Mouse (Mus musculus) neutrophil, adult 59 days (primary cell): Measurements from ENCODE around the gene Mmp21. TPM values are rescaled to one million over a fixed set of nuclear protein-coding genes. Genes with fewer than 3 reads are reported as not detected.

ENCODE experiments used
- total RNA-seq, 2 experiments: library from RNA; stranded (reverse); gene quantifications; 1 replicate in 1 of 2; 2 replicates in 1 of 2; pipeline ENCODE4 v1.2.4; 2023

Gene Mmp21
- total RNA-seq: not detected

DNA sequence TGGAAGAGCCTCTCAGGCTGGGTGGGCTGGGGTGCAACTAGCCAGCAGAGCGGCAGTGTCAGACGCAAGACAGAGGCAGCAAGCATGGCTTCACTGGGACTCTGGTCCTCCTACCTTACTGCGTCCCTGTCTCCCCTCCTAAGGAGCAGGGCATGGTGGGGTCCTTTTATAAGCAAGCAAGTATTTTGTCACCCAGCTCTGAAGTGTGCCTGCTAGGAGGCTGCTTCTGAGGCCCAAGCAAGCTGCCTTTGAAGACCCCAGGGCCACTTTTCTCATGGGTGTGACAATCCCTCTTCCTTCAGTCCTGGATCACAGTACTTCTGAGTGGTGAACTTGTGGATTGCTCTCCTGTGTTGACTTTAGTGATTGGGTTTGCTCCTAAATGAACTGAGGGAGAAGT is at the start of gene Mmp21:
Mmp21 (minus strand) TSS at position 101 of the 400 bp plus-strand sequence.

DNA sequence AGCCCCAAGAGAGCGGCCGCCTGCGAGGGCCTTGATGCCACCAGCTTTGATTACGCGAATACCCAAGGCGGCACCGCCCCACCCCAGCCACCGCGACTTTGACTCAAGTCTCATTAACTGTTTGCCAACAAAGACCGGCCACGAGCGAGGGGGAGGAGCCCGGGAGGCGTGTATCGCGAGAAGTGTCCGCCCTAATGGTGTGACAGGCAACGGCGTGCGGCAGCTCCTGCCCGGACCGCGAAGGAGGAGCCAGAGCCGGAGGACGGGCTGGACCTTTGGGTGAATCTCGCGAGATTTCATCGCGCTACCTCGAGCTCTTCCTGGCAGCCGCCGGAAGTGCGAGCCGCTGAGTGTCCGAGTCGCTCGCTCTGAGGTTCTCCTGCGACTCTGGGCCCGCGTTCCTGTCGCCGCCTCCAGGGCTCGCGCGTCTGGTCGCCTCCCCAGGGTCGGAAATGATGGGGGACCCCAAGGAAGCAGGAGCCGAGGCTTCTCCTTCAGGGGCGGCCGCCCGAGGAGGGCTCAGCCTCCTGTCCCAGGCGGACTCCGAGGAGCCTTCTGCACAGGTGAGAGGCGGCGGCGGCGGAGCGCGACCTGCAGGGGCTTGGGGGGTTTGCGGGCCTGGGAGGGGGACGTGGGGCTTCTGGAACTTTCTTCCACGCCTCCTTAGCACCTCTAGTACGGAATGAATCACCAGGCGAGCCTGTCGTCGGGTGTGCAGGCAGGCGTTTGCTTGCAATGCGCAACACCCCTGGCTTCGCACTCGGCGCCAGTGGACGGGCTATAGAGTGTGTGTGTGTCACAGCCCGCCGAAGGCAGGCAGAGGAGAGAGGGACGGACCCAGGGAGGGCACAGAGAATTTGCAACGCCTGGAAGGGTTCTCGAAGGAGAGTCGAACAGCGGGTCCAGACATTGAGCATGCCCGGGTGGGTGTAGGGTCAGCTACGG is 42.2 kb downstream of the Mmp21 start, which contains the start of gene Edrf1:
Edrf1 (plus strand) TSS at position 183 of the 945 bp plus-strand sequence.

Other genes starting within 250 kb of the Mmp21 start
- not detected for gene Tex36, start 77.9 kb downstream of the Mmp21 start, total RNA-seq
- 10 to 100 TPM; 13.7 to 16.3 TPM for gene Edrf1, start 42.5 kb downstream of the Mmp21 start, total RNA-seq
- gene Bccip, start 29.3 kb upstream of the Mmp21 start, total RNA-seq: 10 to 100 TPM; 18.6 to 20.6 TPM
- gene Uros, start 30.0 kb upstream of the Mmp21 start, total RNA-seq: 10 to 100 TPM in 1 of 2 experiments, 1 to 10 TPM in 1; 7.6 to 10.6 TPM
- not detected for gene Fank1, start 96.8 kb upstream of the Mmp21 start, total RNA-seq
- gene Dhx32, start 102.7 kb upstream of the Mmp21 start, total RNA-seq: 1 to 10 TPM; 5.3 to 5.8 TPM